Mouse (Mus musculus) gastrocnemius, postnatal 4 days (tissue): ENCODE results near the gene Eif4a3. TPM values are rescaled to one million over a fixed set of nuclear protein-coding genes. Genes with fewer than 3 reads are reported as not detected.
"Not testable (repeated sequence)": the region's sequence is repeated elsewhere in the genome, so short reads cannot be mapped to it uniquely, and the experiment has no call there.

Experiments
- DNase-seq, 2 experiments: peaks; one replicate each; pipeline ENCODE4 v3.0.0; 2021 to 2022; ENCODE audit warnings: low spot score in 2 of 2, mixed read lengths in 2 of 2
- total RNA-seq, 2 experiments: library from RNA; stranded (reverse); gene quantifications; 2 replicates each; pipeline ENCODE4 v1.2.3; 2021

Gene Eif4a3
- total RNA-seq, 2 experiments from 2014 or later: 106 to 113 TPM

DNA sequence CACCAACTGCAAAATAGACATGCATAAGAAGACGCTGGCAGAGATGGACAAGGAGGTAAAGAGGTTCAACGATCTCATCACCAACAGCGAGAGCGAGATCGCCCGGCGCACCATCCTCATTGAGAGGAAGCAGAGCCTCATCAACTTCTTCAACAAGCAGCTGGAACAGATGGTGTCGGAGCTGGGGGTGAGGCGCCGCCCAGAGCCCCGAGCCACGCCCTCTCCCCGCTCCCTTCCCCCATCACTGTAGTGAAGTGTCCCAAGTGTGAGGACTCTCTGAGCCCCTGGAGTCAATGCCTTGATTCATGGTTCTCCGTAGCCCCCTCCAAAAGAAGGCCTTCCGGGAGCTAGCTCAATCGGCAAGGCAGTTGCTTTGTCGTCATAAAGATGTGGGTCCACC is 48.9 kb downstream of the Eif4a3 start:
- DNase-seq: no peak

DNA sequence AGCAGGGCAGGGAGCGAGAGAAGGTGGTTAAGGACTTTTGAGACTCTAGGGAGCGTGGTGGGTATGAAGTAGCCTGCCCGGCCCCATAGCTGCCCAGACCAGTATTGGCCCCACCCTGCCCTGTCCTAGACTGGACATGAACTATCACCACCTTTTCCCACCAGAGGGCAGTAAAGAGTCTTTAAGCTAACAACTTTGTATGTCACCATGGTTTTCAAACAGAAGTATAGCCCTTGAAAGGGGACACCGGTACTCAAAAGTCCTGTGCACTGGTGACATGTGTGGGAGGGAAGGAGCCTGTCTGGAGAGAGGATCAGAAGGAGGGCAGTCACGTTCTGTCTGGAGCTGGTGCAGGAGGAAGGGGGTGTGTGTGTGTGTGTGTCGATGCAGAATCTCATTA is 50.9 kb downstream of the Eif4a3 start:
- DNase-seq: peak in 1 of 2 experiments; percentile 66

DNA sequence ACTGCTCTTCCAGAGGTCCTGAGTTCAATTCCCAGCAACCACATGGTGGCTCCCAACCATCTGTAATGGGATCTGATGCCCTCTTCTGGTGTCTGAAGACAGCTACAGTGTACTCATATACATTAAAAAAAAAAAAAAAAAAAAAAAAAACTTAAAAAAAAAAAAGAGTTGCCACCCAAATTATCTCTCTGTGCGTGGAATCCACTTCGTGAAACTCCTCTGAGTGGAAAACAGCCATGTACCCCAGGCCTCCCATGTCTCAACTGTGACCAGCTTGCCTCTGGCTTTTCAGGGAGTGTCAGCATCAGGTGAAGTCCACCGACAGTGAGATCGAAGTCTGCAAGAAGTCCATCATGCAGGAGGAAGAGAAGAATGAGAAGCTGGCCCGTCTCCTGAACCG is 54.3 kb downstream of the Eif4a3 start:
- not testable (repeated sequence) for DNase-seq

- DNase-seq: no peak
Measured at GRCm38 (mm10) chr11:119239480-119239879, 60.4 kb downstream of the Eif4a3 start.

Other genes starting within 250 kb of the Eif4a3 start
- 10 to 100 TPM; 10.4 to 10.7 TPM for gene Cbx4, start 213.9 kb downstream of the Eif4a3 start, total RNA-seq
- gene Tbc1d16, start 71.6 kb downstream of the Eif4a3 start, total RNA-seq: 10 to 100 TPM; 23.3 to 23.6 TPM
- under 1 TPM; 0.12 to 0.16 TPM for gene Ccdc40, start 71.5 kb downstream of the Eif4a3 start, total RNA-seq
- gene Gaa, start 32.2 kb downstream of the Eif4a3 start, total RNA-seq: 10 to 100 TPM; 59.2 to 69.4 TPM
- gene Card14, start 7.7 kb upstream of the Eif4a3 start, total RNA-seq: under 1 TPM; 0.73 to 0.93 TPM
- 1 to 10 TPM; 5.9 to 6.5 TPM for gene Sgsh, start 55.4 kb upstream of the Eif4a3 start, total RNA-seq
- 1 to 10 TPM; 5.3 TPM for gene Slc26a11, start 55.5 kb upstream of the Eif4a3 start, total RNA-seq
- 10 to 100 TPM in 1 of 2 experiments, 1 to 10 TPM in 1; 9.2 to 10.9 TPM for gene Rnf213, start 93.0 kb upstream of the Eif4a3 start, total RNA-seq
- 10 to 100 TPM; 19.3 to 22.1 TPM for gene Endov, start 191.3 kb upstream of the Eif4a3 start, total RNA-seq
- under 1 TPM; 0.67 to 0.88 TPM for gene Nptx1, start 247.7 kb upstream of the Eif4a3 start, total RNA-seq